Mouse (Mus musculus): ENCODE data around the gene Bnip2. TPM values are rescaled to one million over a fixed set of nuclear protein-coding genes. Genes with fewer than 3 reads are reported as not detected.

Bnip2 gene
- total RNA-seq, 1 experiment, result 68.9 TPM

- peak; percentile 83 for DNase-seq (ENCODE audit: low read depth, low spot score)
- no peaks in the 10 kb centered on the region; a peak in 3 of 4 replicates for H3K4me1 ChIP-seq (ENCODE audit: control insufficient read depth in 2 of 2, insufficient read depth in 2 of 2, low read length in 2 of 2, poor library complexity in 1 of 2)
- H3K9ac ChIP-seq (ENCODE audit: insufficient read depth, low read depth, low read length, poor library complexity, severe bottlenecking), result peak within 1 kb of the TSS; percentile 96
- in situ Hi-C loops (cut with MboI; ENCODE audit: low sequenced_read_pairs in 2 of 2, unreplicated experiment in 2 of 2), result no loop called here
- TF ChIP-seq ZNF384 (IDR thresholded peaks at IDR 0.05; ENCODE audit: low read depth, low read length) (0 out of 2 replicates have a peak, but pooled peaks have one; percentile 3), MAFK (IDR thresholded peaks at IDR 0.05; ENCODE audit: insufficient read depth, low read depth, low read length) (no peak), HCFC1 (IDR thresholded peaks at IDR 0.05; ENCODE audit: borderline replicate concordance, insufficient read depth, low read length) (peak; percentile 58; the same call in 1 of the 2 replicates), CHD2 (IDR thresholded peaks at IDR 0.05; ENCODE audit: low read depth, low read length) (peak; percentile 49; the same call in 1 of the 2 replicates)
- H3K27ac ChIP-seq (ENCODE audit: insufficient read depth, low read depth, low read length, poor library complexity, severe bottlenecking), result peak within 1 kb of the TSS; percentile 89
- no peaks in the 10 kb centered on the region for H3K9me3 ChIP-seq (ENCODE audit: control insufficient read depth, insufficient read depth, low read depth, low read length)
- peaks cover 8% of the 10 kb centered on the region for H3K36me3 ChIP-seq (ENCODE audit: control insufficient read depth, insufficient read depth, low read length, poor library complexity, severe bottlenecking)
- H3K4me3 ChIP-seq (ENCODE audit: insufficient read depth in 1 of 2, low read depth in 1 of 2, low read length in 2 of 2, poor library complexity in 1 of 2, severe bottlenecking in 1 of 2), result peak within 1 kb of the TSS; percentile 86 to 94
These were observed 23.2 kb downstream of the Bnip2 start, which contains the start of gene Gtf2a2 for GRCm38 (mm10) chr9:70012408-70012901. Gtf2a2 (plus strand) TSS chr9:70012550.

DNA sequence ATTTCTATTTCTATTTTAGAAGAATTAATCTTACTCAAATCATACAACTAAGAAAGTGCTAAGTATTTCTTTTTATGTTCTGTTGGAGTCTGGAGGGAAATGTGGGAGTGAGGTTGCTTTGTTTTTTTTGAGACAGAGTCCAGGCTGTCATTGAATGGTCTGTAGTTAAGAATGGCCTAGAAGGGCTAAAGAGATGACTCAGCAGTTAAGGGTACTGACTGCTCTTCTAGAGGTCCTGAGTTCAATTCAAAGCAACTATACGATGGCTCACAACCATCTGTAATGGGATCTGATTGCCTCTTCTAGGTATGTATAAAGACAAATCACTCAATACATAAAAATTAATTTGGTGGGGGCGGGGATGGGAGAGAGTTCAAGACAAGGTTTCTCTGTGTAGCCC is 26.4 kb downstream of the Bnip2 start:
- no peaks in the 10 kb centered on the region for H3K9me3 ChIP-seq (ENCODE audit: control insufficient read depth, insufficient read depth, low read depth, low read length)
- no peak overlapping the region for H3K4me3 ChIP-seq (ENCODE audit: insufficient read depth in 1 of 2, low read depth in 1 of 2, low read length in 2 of 2, poor library complexity in 1 of 2, severe bottlenecking in 1 of 2)
- no peak overlapping the region; the same call in 1 of the 2 replicates for H3K9ac ChIP-seq (ENCODE audit: insufficient read depth, low read depth, low read length, poor library complexity, severe bottlenecking)
- DNase-seq (ENCODE audit: low read depth, low spot score), result no peak
- peaks cover under 1% of the 10 kb centered on the region; the same call in 1 of the 2 replicates for H3K36me3 ChIP-seq (ENCODE audit: control insufficient read depth, insufficient read depth, low read length, poor library complexity, severe bottlenecking)
- no peaks in the 10 kb centered on the region; a peak in 3 of 4 replicates for H3K4me1 ChIP-seq (ENCODE audit: control insufficient read depth in 2 of 2, insufficient read depth in 2 of 2, low read length in 2 of 2, poor library complexity in 1 of 2)
- peak; percentile 92 for TF ChIP-seq MAFK (IDR thresholded peaks at IDR 0.05; ENCODE audit: insufficient read depth, low read depth, low read length)
- no peak for TF ChIP-seq CHD2 (IDR thresholded peaks at IDR 0.05; ENCODE audit: low read depth, low read length)
- in situ Hi-C loops (cut with MboI; ENCODE audit: low sequenced_read_pairs in 2 of 2, unreplicated experiment in 2 of 2), result no loop called here
- H3K27ac ChIP-seq (ENCODE audit: insufficient read depth, low read depth, low read length, poor library complexity, severe bottlenecking), result peak overlapping the region; percentile 16; the same call in 1 of the 2 replicates

GRCm38 (mm10) chr9:70018879-70019278 is 29.6 kb downstream of the Bnip2 start:
- no peak overlapping the region for H3K4me3 ChIP-seq (ENCODE audit: insufficient read depth in 1 of 2, low read depth in 1 of 2, low read length in 2 of 2, poor library complexity in 1 of 2, severe bottlenecking in 1 of 2)
- no peaks in the 10 kb centered on the region for H3K9me3 ChIP-seq (ENCODE audit: control insufficient read depth, insufficient read depth, low read depth, low read length)
- H3K9ac ChIP-seq (ENCODE audit: insufficient read depth, low read depth, low read length, poor library complexity, severe bottlenecking), result no peak overlapping the region
- no peaks in the 10 kb centered on the region; a peak in 2 of 4 replicates for H3K4me1 ChIP-seq (ENCODE audit: control insufficient read depth in 2 of 2, insufficient read depth in 2 of 2, low read length in 2 of 2, poor library complexity in 1 of 2)
- peaks cover 3% of the 10 kb centered on the region; the same call in 1 of the 2 replicates for H3K36me3 ChIP-seq (ENCODE audit: control insufficient read depth, insufficient read depth, low read length, poor library complexity, severe bottlenecking)
- DNase-seq (ENCODE audit: low read depth, low spot score), result no peak
- in situ Hi-C loops (cut with MboI; ENCODE audit: low sequenced_read_pairs in 2 of 2, unreplicated experiment in 2 of 2), result no loop called here
- no peak overlapping the region for H3K27ac ChIP-seq (ENCODE audit: insufficient read depth, low read depth, low read length, poor library complexity, severe bottlenecking)
- no peak for TF ChIP-seq ZNF384 (IDR thresholded peaks at IDR 0.05; ENCODE audit: low read depth, low read length)
- no peak for TF ChIP-seq ZC3H11A (IDR thresholded peaks at IDR 0.05; ENCODE audit: borderline replicate concordance, low read depth, low read length)
- no peak for TF ChIP-seq HCFC1 (IDR thresholded peaks at IDR 0.05; ENCODE audit: borderline replicate concordance, insufficient read depth, low read length)
- no peak for TF ChIP-seq MAFK (IDR thresholded peaks at IDR 0.05; ENCODE audit: insufficient read depth, low read depth, low read length)
- TF ChIP-seq CHD2 (IDR thresholded peaks at IDR 0.05; ENCODE audit: low read depth, low read length), result no peak

DNA sequence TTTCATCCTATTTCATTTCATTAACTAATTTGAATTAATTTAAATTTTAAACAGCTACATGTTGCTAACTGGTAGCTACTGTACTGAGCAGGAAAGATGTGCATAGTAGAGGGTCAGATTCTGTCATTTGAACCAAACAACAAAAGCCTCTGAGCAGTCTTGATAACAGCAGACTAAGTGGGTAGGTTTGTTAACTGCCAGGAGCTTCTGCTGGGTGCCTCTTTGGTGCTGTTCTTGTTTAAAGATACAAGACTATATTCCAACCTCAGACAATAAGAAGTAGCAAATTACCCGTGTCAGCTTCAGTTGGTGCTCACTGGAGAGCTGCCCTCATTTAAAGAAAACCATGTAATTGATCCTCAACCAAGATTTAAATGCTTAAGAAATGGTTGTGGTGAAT is 32.3 kb downstream of the Bnip2 start:
- Histone ChIP-seq H3K4me3 (ENCODE audit: insufficient read depth in 1 of 2, low read depth in 1 of 2, low read length in 2 of 2, poor library complexity in 1 of 2, severe bottlenecking in 1 of 2) (no peak overlapping the region), H3K4me1 (ENCODE audit: control insufficient read depth in 2 of 2, insufficient read depth in 2 of 2, low read length in 2 of 2, poor library complexity in 1 of 2) (no peaks in the 10 kb centered on the region), H3K9ac (ENCODE audit: insufficient read depth, low read depth, low read length, poor library complexity, severe bottlenecking) (no peak overlapping the region), H3K36me3 (ENCODE audit: control insufficient read depth, insufficient read depth, low read length, poor library complexity, severe bottlenecking) (peaks cover 3% of the 10 kb centered on the region; the same call in 1 of the 2 replicates), H3K9me3 (ENCODE audit: control insufficient read depth, insufficient read depth, low read depth, low read length) (no peaks in the 10 kb centered on the region), H3K27ac (ENCODE audit: insufficient read depth, low read depth, low read length, poor library complexity, severe bottlenecking) (no peak overlapping the region)
- TF ChIP-seq ZC3H11A (IDR thresholded peaks at IDR 0.05; ENCODE audit: borderline replicate concordance, low read depth, low read length), result no peak
- TF ChIP-seq CHD2 (IDR thresholded peaks at IDR 0.05; ENCODE audit: low read depth, low read length), result no peak
- TF ChIP-seq MAFK (IDR thresholded peaks at IDR 0.05; ENCODE audit: insufficient read depth, low read depth, low read length), result no peak
- no peak for TF ChIP-seq HCFC1 (IDR thresholded peaks at IDR 0.05; ENCODE audit: borderline replicate concordance, insufficient read depth, low read length)
- no peak for TF ChIP-seq ZNF384 (IDR thresholded peaks at IDR 0.05; ENCODE audit: low read depth, low read length)
- no peak for DNase-seq (ENCODE audit: low read depth, low spot score)
- in situ Hi-C loops (cut with MboI; ENCODE audit: low sequenced_read_pairs in 2 of 2, unreplicated experiment in 2 of 2), result no loop called here

GRCm38 (mm10) chr9:70022083-70022482 is 32.8 kb downstream of the Bnip2 start:
- Histone ChIP-seq H3K4me3 (ENCODE audit: insufficient read depth in 1 of 2, low read depth in 1 of 2, low read length in 2 of 2, poor library complexity in 1 of 2, severe bottlenecking in 1 of 2) (no peak overlapping the region), H3K36me3 (ENCODE audit: control insufficient read depth, insufficient read depth, low read length, poor library complexity, severe bottlenecking) (peaks cover 3% of the 10 kb centered on the region; the same call in 1 of the 2 replicates), H3K9ac (ENCODE audit: insufficient read depth, low read depth, low read length, poor library complexity, severe bottlenecking) (no peak overlapping the region), H3K9me3 (ENCODE audit: control insufficient read depth, insufficient read depth, low read depth, low read length) (no peaks in the 10 kb centered on the region), H3K4me1 (ENCODE audit: control insufficient read depth in 2 of 2, insufficient read depth in 2 of 2, low read length in 2 of 2, poor library complexity in 1 of 2) (no peaks in the 10 kb centered on the region), H3K27ac (ENCODE audit: insufficient read depth, low read depth, low read length, poor library complexity, severe bottlenecking) (no peak overlapping the region)
- no peak for DNase-seq (ENCODE audit: low read depth, low spot score)
- in situ Hi-C loops (cut with MboI; ENCODE audit: low sequenced_read_pairs in 2 of 2, unreplicated experiment in 2 of 2), result no loop called here
- TF ChIP-seq MAFK (IDR thresholded peaks at IDR 0.05; ENCODE audit: insufficient read depth, low read depth, low read length) (no peak), ZC3H11A (IDR thresholded peaks at IDR 0.05; ENCODE audit: borderline replicate concordance, low read depth, low read length) (no peak), HCFC1 (IDR thresholded peaks at IDR 0.05; ENCODE audit: borderline replicate concordance, insufficient read depth, low read length) (no peak), CHD2 (IDR thresholded peaks at IDR 0.05; ENCODE audit: low read depth, low read length) (no peak), ZNF384 (IDR thresholded peaks at IDR 0.05; ENCODE audit: low read depth, low read length) (no peak)

All from ES-E14 (cell line).